Mouse (Mus musculus): Measurements from ENCODE around the gene Zbtb12.
"Not testable (repeated sequence)": the region's sequence is repeated elsewhere in the genome, so short reads cannot be mapped to it uniquely, and the experiment has no call there.

Gene Zbtb12

DNA sequence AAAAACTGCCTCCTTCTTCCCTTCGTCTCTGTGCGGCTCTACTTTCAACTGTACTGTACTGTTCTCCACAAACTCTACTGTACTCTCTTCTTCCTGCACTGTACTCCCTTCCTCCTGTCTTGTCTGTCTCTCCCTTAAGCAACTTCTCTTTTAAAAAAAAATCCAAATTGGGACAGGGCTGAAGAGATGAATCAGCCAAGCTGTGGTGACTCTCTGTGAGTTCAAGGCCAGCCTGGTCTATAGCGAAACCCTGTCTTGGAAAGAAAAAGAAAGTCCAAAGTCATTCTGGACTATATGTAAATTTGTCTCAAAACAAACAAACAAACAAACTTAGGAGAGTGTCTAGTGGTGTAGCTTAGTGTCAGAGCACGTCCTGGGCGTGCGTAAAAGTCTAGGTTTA, 5.0 kb upstream of the Zbtb12 start:
- DNase-seq (ENCODE audit: low spot score): no peak

DNA sequence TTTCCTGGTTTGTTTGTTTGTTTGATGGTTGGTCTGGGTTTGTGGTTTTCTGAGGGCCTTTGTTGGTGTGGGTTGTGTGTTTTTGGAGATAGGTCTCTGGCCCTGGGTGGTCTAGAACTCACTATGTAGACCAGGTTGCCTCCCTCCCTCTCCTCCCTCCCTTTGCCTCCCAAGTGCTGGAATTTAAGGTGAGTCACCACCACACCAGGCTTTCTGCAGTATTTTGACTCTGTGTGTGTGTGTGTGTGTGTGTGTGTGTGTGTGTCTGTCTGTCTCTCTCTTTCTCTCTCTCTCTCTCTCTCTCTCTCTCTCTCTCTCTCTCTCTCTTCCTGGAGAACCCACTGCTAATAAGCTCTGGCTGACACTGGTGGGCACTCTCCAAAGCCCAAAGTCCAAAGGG, 1.9 kb downstream of the Zbtb12 start:
- DNase-seq (ENCODE audit: low spot score): no peak

DNA sequence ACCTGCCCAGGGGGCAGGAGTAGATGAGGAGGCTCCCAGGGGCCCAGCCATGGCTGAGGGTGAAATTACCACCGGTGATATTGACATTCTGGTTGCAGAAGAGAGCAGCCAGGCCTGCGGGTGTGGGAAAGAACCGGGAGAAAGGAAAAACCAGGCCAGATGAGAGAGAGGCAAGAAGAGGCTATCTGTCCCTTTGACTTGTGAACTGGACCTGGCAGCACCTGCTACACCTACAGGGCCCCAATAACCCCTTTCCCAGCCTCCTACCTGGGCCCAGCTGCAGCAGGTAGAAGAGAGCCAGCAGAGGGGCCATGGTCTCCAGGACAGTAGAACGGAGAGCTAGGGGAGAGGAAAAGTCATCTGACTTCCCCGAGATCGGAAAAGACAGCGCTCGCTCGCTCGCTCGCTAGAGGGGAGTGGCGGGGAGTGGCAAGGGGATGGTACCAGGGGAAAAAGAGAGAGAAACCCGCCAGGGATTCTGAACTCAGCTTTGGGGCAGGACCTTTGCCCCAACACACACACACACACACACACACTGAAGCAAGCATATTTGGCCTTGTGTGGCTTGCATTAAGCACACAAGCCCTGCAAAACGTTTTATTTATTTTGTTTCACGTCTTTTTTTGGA, 2.5 kb downstream of the Zbtb12 start, which contains the start of gene Gm20547:
Gene Gm20547 (minus strand): TSS at position 360 of the 628 bp plus-strand sequence.
- no peak for DNase-seq (ENCODE audit: low spot score)

DNA sequence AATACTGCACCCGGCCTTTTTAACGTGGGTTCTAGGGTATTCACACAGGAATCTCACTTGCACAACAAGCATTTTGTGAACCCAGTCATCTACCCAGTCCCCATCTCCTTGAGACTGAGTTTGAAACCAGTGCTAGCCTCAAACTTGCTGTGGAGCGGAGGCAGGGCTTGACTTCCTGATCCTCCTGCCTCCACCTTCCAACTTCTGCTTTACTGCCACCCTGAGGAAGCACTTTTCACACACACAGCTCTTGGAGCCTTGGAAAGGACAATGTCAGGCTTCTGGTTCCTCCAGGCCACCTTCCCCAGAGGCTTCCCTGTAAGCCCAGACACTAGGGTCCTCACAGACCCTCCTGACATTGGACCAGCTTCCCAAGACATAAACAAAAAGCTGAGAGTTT, 4.0 kb downstream of the Zbtb12 start:
- peak; percentile 45 for DNase-seq (ENCODE audit: low spot score)

DNA sequence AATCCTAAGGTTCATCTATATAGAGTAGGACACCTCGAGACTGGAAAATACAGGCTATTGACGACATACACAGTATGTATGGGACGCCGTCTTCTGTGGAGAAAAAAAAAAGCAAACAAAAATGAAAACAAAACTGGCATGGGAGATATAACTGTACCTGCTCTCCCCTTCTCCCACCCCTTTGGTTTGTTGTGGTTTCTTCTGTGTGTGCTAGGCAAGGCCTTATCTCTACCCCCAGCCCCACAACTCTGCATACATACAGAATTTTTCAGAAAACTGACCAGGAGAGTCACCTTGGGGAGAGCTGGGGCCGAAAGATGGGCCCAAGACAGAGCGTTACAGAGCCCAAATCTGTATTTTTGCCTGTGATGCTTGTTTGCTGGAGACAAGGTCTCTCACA, 5.4 kb downstream of the Zbtb12 start:
- no peak for DNase-seq (ENCODE audit: low spot score)

DNA sequence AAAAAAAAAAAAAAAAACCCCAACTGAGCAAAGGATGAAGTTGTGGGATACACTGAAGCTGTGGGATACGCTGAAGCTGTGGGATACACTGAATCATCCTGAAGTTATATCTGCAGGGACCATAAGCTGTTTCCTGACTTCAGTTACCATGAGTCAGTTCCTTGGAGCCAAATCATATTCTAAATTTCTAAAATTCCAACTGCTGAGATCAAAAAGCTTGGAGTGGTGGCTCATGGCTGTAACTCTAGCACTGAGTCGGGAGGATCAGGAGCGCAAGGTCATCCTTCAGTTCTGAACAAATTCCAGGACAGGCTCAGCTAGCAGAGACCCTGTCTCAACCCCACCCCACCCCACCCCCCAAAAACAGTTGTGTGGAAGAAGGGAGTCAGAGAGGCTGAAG, 6.3 kb downstream of the Zbtb12 start:
- DNase-seq (ENCODE audit: low spot score): no peak

DNA sequence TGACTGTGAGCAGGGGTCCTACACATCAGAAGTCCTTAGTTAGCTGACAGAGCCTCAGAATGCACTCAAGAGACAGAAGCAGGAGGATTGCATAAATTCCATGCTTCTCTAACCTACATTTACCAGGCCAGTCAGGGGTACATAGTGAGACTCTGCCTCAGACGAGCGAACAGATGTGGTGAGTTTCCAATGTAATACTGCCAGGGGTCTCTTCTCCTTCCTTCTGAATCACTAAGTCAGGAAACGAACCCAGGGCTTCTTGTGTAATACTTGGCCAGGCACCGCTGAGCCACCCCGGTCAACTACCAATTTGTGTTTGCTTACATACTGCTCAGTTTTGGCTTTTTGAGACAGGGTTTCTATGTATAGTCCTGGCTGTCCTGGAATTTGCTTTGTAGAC, 8.7 kb downstream of the Zbtb12 start:
- no peak for DNase-seq (ENCODE audit: low spot score)

DNA sequence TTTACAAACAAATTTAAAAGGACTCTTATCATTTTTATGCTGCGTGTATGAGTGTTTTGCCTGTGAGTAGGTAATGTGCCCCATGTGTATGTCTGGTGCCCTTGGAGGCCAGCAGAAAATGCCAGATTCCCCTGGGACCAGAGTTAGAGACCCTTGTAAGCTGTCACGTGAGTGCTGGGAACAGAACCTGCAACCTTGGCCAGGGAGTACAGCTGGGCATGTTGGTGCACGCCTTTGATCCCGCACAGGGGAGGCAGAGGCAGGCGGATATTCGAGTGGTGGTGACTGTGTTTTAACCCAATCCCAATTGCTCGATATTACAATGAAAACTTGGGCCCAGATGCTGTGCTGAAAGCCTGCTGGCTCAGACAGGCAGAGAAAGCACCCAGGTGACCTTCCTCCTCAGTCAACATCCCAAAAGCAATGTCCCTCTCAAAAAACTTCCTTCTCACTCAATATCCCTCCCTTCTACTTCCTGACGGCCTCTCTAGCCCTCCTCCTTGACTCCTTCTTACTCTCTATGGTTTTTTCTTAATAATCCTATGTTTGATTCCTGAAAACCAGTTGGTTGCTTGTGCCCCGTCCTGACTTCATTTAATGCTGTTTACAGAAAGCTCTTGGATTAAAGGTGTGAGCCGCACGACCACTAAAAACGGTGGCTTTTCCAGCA, 10.9 kb downstream of the Zbtb12 start:
- DNase-seq (ENCODE audit: low spot score): no peak

DNA sequence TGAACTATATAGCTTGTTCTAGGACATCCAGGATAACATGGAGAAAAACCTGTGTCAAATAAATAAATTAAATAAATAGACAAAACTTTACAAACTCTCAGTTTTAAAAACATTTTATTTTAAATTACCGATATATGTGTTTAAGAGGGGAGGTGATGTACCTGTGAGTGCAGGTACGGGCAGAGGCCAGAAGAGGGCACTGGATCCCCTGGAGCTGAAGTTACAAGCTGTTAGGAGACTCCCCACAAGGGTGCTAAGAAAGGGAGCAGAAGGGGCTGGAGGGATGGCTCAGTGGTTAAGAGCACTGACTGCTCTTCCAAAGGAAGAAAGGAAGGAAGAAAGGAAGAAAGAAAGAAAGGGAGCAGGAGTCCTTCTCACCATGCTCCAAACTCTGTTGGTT, 12.1 kb downstream of the Zbtb12 start:
- DNase-seq (ENCODE audit: low spot score): no peak

DNA sequence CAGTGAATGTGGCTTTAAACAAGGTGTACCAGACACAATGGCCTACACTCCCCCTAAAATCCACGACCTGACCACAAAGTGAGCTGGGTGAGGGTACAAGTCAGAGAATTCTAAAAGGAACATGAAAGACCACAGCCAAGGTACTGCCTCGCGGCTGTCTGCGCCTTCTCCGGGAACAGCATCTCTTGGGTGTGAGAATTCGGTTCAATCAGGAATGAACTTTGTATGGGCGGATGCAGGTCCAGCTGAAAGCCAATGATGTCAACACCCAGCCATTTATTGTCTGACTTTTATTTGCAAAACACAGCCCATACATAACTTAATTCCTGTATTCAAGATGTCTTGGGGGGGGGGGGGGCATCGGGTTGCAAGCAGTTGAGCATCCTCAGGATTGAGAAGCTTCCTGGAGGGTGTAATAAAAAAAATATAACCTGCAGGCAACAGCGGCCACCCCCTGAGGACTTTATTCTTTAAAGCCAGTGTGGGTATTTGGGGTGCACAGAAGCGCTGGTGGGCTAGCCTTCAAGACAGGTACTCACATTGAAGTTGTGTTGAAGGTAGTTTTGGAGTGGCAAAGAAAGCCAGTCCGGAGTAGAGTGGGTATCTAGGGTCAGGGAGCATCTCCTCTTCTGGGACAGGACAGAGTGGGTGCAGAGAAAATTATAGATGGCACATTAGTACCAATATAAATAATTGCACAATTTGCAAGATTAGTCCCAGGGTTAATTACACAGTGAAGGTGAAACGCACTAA, 14.0 kb downstream of the Zbtb12 start:
- DNase-seq (ENCODE audit: low spot score): no peak

DNA sequence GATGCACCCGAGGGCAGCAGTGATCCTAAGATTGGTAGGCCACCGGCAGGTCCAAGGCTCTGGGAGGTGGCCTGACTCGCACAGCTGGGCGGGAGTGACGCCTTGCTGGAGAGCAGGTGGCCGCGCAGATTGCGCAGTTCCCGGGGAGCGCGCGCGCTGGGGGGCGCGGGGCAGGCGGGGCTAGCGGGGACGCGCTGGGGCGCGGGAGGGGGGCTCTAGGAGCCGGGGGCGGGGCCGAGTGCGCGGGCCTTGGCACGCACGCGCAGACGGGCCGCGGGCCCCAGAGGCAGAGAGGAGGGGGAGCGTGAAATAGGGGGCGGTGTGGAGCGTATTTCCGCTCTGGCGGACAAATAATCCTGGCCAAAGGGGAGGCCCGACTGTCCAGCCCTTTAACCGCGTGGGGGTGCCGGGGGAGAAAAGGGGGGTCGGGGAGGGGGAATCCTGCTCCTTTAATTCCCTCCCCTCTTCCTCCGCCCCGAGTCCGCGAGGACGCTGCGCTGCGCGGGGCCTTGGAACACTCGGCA, 14.9 kb downstream of the Zbtb12 start:
- peak; percentile 97 for DNase-seq (ENCODE audit: low spot score)

DNA sequence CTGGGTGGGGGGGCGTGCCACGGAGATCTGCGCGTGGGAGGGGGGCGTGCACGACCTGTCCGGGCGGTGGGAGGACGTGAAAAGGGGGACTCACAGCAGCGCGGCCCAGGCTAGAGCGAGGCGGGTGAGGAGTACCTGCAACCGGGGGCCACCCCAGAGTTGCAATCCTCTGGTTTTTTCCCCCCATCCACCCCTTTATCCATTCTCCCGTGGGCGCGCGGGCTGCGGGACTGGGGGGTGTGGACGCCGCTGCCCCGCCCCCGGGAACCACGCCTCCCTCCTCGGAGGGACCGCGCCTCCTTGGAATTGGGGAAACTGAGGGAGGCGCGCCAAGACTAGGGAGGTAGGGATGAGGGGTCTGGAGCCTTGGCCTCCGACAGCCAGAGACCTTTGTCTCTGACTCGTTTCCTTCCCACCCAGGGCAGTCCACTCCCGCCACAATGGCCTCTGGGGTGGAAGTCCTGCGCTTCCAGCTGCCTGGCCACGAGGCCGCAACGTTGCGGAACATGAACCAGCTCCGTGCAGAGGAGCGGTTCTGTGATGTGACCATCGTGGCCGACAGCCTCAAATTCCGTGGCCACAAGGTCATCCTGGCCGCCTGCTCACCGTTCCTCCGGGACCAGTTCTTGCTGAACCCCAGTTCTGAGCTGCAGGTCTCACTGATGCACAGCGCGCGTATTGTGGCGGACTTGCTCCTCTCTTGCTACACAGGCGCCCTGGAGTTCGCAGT, 15.7 kb downstream of the Zbtb12 start:
- DNase-seq (ENCODE audit: low spot score): peak; percentile 43

DNA sequence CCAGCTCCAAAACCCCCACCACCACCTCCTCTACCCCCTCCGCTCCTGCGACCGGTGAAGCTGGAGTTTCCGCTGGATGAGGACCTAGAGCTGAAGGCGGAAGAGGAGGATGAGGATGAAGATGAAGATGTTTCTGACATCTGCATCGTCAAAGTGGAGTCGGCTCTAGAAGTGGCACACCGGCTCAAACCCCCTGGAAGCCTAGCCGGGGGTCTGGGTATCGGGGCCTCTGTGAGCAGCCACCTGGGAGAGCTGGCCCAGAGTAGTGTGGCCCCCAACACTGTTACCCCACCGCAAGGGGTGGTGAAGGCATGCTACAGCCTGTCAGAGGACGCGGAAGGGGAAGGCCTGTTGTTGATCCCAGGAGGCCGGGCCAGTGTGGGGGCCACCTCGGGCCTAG, 16.4 kb downstream of the Zbtb12 start:
- no peak for DNase-seq (ENCODE audit: low spot score)

DNA sequence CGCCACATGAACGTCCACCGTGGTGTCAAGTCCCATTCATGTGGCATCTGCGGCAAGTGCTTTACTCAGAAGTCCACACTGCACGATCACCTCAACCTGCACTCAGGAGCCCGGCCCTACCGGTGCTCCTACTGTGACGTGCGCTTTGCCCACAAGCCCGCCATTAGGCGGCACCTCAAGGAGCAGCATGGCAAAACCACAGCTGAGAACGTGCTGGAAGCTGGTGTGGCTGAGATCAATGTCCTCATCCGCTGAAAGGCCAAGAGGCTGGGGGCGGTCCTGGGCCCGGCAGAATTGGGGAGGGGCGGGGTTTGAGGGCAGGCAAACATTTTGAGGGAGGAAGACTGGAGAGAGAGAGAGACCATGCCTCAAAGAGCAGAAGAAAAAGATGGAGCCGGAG, 17.1 kb downstream of the Zbtb12 start:
- DNase-seq (ENCODE audit: low spot score): no peak

DNA sequence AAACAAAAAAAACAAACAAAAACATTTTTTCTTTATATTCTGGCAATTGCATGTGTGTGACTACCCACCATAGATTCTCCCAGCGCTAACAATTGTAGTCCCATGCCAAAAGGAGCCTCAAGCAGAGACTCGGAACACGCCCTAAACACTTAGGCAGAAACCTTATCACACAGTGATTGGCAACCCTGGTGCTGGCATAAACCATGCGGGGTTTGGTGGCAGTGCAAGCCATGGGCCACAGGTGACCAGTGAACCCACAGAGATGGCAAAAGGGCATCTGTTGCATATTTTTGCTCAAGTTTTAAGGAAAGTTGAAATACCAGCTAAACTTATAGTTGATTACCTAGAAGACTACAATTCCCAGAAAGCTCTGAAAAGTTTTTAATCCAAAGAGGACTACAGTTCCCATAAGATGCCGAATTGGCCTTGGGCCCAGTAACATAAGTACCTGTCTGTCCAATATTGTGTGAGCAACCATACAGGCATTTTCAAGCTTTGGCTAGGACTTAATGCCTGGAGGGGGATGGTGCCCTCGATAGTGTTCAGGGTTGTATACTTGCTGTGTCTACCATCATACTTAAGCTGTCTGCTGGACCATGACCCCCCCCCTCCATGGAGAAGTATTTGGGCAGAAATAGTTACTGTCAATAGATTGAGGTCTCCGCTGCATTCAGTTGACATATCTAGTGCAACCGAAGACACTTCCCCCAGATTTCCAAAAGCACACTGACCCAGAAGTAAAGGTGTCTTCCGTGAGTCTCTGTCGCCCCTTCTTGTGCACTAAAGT, 18.3 kb downstream of the Zbtb12 start:
- DNase-seq (ENCODE audit: low spot score): peak; percentile 78

DNA sequence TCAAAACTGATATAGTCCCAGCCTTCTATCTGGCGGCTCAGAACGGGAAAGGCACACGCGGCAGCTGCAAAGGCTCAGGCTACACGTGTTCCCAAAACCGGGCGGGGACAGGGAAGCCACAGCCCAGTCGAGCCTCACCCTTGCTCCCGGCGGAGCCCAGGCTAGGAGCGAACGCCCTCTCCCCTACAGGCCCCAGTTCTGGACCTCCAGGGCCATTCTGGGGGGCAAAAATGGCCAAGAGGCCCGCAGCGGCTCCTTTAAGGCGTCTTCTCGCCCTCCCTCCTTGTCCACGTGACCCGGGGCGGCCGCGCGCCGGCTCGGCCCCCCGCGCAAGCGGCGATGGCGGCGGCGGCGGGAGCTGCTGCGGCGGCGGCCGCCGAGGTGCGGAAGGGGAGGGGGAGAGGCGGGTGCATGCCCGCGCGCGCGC, 18.9 kb downstream of the Zbtb12 start, which contains the start of the genes C2 and Ehmt2:
Gene C2 (minus strand): TSS at position 106 of the 427 bp plus-strand sequence.
Gene Ehmt2 (plus strand): TSS at position 310 of the 427 bp plus-strand sequence.
- DNase-seq (ENCODE audit: low spot score): peak; percentile 87

DNA sequence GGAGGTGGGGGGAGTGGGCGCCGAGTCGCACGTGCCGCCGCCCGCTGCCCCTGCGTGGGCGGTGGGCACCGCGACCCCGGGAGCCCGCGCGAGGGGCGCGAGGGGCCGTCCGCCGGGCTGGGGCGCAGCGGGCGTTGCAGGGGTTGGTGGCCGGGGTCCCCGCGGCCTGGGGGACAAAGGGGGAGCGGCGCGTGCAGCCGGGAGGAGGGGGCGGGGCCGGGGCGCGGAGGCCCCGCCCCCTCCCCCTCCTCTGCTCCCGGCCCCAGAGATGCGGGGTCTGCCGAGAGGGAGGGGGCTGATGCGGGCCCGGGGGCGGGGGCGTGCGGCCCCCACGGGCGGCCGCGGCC, 19.4 kb downstream of the Zbtb12 start:
- no peak for DNase-seq (ENCODE audit: low spot score)

DNA sequence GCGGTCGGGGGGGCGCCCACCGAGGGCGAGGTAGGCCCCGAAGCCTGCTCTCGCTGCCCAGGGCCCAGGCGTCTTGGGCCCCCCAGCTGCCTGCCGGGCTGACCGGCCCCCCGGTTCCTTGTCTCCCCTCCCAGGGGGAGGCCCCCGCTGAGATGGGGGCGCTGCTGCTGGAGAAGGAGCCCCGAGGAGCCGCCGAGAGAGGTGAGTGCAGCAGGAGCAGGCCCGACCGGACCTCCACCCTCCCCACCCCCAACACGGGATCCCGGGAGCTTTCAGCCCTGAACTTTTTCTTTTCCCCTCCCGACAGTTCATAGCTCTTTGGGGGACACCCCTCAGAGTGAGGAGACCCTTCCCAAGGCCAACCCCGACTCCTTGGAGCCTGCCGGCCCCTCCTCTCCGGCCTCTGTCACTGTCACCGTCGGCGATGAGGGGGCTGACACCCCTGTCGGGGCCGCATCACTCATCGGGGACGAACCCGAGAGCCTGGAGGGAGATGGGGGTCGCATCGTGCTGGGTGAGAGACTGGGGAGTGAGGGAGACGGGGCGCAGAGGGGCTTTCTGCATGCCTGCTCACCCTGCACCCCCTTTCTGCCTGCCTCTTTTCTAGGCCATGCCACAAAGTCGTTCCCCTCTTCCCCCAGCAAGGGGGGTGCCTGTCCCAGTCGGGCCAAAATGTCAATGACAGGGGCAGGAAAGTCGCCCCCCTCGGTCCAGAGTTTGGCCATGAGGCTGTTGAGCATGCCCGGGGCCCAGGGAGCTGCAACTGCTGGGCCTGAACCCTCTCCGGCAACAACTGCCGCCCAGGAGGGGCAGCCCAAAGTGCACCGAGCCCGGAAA, 20.0 kb downstream of the Zbtb12 start:
- DNase-seq (ENCODE audit: low spot score): peak; percentile 48

DNA sequence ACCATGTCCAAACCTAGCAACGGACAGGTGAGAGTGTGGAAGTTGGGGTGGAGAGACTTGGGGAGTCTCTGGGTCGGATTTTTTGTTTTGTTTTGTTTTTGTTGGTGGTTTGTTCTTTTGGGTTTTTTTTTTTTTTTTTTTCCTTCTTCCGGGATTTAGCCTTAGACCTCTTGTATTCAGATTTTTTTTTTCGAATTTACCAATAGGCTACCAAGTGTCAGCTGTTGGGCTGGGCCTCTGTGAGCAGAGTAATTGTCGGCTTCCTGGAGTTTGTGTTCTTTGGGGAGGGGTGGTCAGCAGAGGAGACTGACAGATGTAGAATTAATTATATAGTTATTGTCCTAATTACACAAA, 20.6 kb downstream of the Zbtb12 start:
- peak; percentile 88 for DNase-seq (ENCODE audit: low spot score)

DNA sequence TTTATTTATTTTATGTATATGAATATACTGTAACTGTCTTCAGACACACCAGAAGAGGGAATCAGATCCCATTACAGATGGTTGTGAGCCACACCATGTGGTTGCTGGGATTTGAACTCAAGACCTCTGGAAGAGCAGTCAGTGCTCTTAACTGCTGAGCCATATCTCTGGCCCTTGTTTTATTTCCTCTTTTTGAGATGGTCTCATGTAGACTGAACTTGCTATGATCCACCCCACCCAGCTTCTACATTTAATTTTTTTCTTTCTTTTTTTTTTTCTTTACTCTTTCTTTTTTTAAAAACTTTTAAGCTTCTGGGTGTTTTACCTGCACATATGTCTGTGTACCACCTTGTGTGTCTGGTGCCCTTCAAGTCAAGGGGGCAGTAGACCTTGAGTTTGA, 21.5 kb downstream of the Zbtb12 start:
- DNase-seq (ENCODE audit: low spot score): not testable (repeated sequence)

DNA sequence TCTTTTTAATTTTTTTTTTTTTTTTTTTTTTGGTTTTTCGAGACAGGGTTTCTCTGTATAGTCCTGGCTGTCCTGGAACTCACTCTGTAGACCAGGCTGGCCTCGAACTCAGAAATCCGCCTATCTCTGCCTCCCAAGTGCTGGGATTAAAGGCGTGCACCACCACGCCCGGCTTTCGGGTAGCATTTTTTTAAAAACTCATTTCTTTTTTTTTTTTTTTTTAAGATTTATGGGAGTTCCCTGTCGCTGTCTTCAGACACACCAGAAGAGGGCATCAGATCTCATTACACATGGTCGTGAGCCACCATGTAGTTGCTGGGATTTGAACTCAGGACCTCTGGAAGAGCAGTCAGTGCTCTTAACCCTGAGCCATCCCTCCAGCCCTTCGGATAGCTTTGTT, 22.7 kb downstream of the Zbtb12 start:
- DNase-seq (ENCODE audit: low spot score): not testable (repeated sequence)
